Mouse (Mus musculus) hindbrain, embryonic 12.5 days (tissue): ENCODE results near the gene Cpd. TPM values are rescaled to one million over a fixed set of nuclear protein-coding genes. Genes with fewer than 3 reads are reported as not detected.
A peak's percentile ranks its signal among the peaks of the same experiment; 100 is the strongest.

Source experiments
- ATAC-seq: fragments of 200-750 bp; cut with Nextera tagmentation; 2 replicates; pipeline ENCODE4 v1.8.0; 2017; ENCODE audit warnings: moderate TSS enrichment; ENCODE audit not compliant: low FRiP score
- H3K27ac ChIP-seq: fragments of 300-500 bp; sonication (generic); 2 replicates; pipeline ENCODE4 v1.5.1; 2016; ENCODE audit warnings: mild to moderate bottlenecking
- H3K27me3 ChIP-seq: fragments of 300-500 bp; sonication (generic); 2 replicates; pipeline ENCODE4 v1.6.1; 2016; ENCODE audit warnings: mild to moderate bottlenecking
- H3K36me3 ChIP-seq: fragments of 300-500 bp; sonication (generic); 2 replicates; pipeline ENCODE4 v1.6.1; 2016; ENCODE audit warnings: mild to moderate bottlenecking
- H3K4me1 ChIP-seq: fragments of 300-500 bp; sonication (generic); 2 replicates; pipeline ENCODE4 v1.6.1; 2016
- H3K4me2 ChIP-seq: fragments of 300-500 bp; sonication (generic); replicated peaks from 2 replicates; pipeline ENCODE4 v1.6.1; 2016; ENCODE audit warnings: mild to moderate bottlenecking
- H3K4me3 ChIP-seq: fragments of 300-500 bp; sonication (generic); 2 replicates; pipeline ENCODE4 v1.5.1; 2016; ENCODE audit warnings: mild to moderate bottlenecking
- H3K9ac ChIP-seq: fragments of 300-500 bp; sonication (generic); 2 replicates; pipeline ENCODE4 v1.6.1; 2016; ENCODE audit warnings: mild to moderate bottlenecking, moderate library complexity
- H3K9me3 ChIP-seq: fragments of 300-500 bp; sonication (generic); replicated peaks from 2 replicates; pipeline ENCODE4 v1.6.1; 2016; ENCODE audit warnings: mild to moderate bottlenecking
- WGBS: fragments of 180-500 bp; shearing (Covaris S2); methylation state at CpG from one replicate; pipeline ENCODE4 v1.1.7; 2016; 5-methylcytosine and 5-hydroxymethylcytosine counted together
- polyA plus RNA-seq: library from polyadenylated mRNA; unstranded; fragments of >200 nt; fragmentation: Nextera tagmentation; extraction: Ambion mirVana; gene quantifications from 2 replicates; pipeline ENCODE4 v1.2.1, GENCODE M21; 2016

Gene Cpd
- 15.4 and 15.6 TPM in 2 replicates for polyA plus RNA-seq

DNA sequence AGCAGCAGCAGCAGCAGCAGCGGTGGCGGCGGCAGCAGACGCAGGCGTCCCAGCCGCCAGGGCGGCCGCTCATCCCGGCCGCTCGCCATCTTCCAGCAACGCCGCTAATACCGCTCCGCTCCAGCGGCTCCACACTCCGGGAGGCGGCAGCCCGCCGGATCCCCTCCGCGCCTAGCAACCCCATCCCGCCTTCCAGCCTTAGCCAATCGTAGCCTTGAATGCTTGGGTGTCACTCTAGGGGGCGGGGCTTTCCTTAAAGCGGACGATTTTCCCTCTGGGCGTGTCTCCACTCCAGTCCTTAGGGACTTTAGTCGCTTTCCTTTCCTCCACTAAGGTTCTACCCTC is at the start of gene Cpd:
Gene Cpd (minus strand): TSS at position 141 of the 345 bp plus-strand sequence.
- Histone ChIP-seq H3K9ac (peak within 1 kb of the TSS; percentile 93), H3K4me2 (peak within 1 kb of the TSS; percentile 76), H3K27ac (peak within 1 kb of the TSS; percentile 94), H3K4me3 (peak within 1 kb of the TSS; percentile 94), H3K4me1 (peaks cover 33% of the 10 kb centered on the region), H3K36me3 (no peaks in the 10 kb centered on the region), H3K27me3 (no peaks in the 10 kb centered on the region), H3K9me3 (no peaks in the 10 kb centered on the region)
- ATAC-seq: peak; percentile 99
- WGBS: under 1% methylated on average over 29 of the region's 29 CpGs

DNA sequence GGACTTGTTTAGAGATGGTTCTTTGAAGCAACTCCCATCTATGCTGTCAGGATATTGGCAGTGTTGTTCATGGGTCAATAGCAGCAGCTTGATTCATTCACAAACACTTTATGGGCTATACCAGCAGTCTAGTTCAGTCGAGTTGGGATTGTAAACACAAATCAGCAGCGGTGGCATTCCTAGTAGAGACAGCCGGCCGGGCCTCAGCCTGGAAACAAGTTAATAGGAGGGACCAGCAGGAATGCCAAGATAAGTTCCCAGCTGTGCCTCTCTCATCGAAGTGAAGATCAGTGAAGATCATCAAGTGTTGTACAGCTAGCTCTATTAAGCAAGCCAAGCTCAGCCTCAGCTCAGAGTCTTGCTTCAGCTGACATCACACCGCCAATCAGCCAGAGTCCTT is 49.5 kb upstream of the Cpd start:
- no peak overlapping the region for H3K4me2 ChIP-seq
- no peak for ATAC-seq
- no peaks in the 10 kb centered on the region for H3K36me3 ChIP-seq
- H3K4me1 ChIP-seq: no peaks in the 10 kb centered on the region
- 77% methylated on average over 6 of the region's 6 CpGs for WGBS
- no peak overlapping the region for H3K4me3 ChIP-seq
- no peak overlapping the region for H3K27ac ChIP-seq
- H3K9ac ChIP-seq: no peak overlapping the region
- H3K27me3 ChIP-seq: no peaks in the 10 kb centered on the region
- no peaks in the 10 kb centered on the region for H3K9me3 ChIP-seq

DNA sequence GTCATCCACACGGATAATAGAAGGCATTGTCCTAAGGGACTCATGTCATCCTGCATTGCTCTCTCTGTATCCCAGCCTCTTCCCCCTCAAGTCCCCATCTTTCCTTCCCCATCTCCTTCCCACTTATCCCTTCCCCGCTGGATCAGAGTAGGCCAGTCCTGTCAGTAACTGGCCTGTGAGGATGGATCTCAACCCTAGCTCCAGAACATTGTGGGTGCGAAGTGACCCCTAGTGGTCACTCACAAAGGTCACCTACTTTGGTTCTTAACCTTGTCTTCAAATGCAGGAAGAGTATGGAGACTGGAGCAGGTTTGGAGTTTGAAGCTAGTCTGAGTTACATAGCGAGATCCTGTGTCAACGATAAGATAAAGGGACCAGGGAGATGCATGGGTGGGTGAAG is 47.4 kb upstream of the Cpd start:
- H3K9ac ChIP-seq: no peak overlapping the region
- no peaks in the 10 kb centered on the region for H3K9me3 ChIP-seq
- no peak overlapping the region for H3K27ac ChIP-seq
- no peak overlapping the region for H3K4me2 ChIP-seq
- no peak overlapping the region for H3K4me3 ChIP-seq
- H3K4me1 ChIP-seq: no peaks in the 10 kb centered on the region
- no peak for ATAC-seq
- H3K36me3 ChIP-seq: no peaks in the 10 kb centered on the region
- H3K27me3 ChIP-seq: no peaks in the 10 kb centered on the region
- WGBS: 41% methylated on average over 5 of the region's 5 CpGs

DNA sequence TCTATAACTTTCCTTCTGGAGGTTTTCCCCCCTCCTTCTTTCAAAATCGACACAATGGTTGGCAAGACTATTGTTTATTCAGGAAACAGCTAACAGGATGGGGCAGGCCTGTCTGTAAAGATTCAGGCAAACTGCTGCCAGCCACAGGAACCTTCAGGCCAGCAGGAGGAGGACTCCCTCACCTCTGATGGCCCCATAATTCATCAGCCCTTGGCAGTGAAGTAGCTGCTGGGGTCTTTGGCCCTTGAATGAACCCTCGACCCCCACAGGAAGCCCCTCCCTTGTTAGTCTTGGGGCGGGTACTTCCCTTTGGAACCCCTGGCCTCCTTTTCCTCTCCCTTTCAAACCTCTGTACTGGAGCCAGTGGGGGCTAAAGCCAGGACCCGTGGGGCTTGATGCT is 46.8 kb upstream of the Cpd start:
- no peaks in the 10 kb centered on the region for H3K4me1 ChIP-seq
- no peaks in the 10 kb centered on the region for H3K9me3 ChIP-seq
- no peaks in the 10 kb centered on the region for H3K36me3 ChIP-seq
- no peaks in the 10 kb centered on the region for H3K27me3 ChIP-seq
- H3K4me2 ChIP-seq: no peak overlapping the region
- ATAC-seq: no peak
- no peak overlapping the region for H3K9ac ChIP-seq
- WGBS: 28% methylated on average over 4 of the region's 4 CpGs
- no peak overlapping the region for H3K27ac ChIP-seq
- H3K4me3 ChIP-seq: no peak overlapping the region

DNA sequence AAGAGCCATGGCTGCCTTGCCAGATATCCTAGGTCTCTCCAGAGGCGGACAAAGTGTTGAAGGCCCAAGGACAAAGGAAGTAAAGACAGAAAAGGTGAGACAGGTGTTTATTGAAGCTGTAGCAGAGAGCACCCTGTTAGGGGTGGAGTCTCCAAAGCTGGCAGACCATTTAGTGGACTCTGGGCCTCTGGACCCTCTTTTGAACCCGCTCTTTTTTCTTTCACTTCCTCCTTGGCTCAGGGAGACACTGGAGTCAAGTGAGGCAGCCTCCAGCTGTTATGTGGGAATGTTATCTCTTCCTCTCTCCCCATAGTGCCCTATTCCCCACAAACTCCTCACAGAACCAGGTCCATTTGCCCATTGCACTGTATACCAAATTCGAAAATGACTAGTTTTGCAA is 46.2 kb upstream of the Cpd start:
- H3K27ac ChIP-seq: no peak overlapping the region
- WGBS: 88% methylated on average over 3 of the region's 3 CpGs
- no peak overlapping the region for H3K4me3 ChIP-seq
- no peak overlapping the region for H3K9ac ChIP-seq
- no peaks in the 10 kb centered on the region for H3K27me3 ChIP-seq
- ATAC-seq: no peak
- H3K9me3 ChIP-seq: no peaks in the 10 kb centered on the region
- H3K4me2 ChIP-seq: no peak overlapping the region
- no peaks in the 10 kb centered on the region for H3K36me3 ChIP-seq
- H3K4me1 ChIP-seq: no peaks in the 10 kb centered on the region

DNA sequence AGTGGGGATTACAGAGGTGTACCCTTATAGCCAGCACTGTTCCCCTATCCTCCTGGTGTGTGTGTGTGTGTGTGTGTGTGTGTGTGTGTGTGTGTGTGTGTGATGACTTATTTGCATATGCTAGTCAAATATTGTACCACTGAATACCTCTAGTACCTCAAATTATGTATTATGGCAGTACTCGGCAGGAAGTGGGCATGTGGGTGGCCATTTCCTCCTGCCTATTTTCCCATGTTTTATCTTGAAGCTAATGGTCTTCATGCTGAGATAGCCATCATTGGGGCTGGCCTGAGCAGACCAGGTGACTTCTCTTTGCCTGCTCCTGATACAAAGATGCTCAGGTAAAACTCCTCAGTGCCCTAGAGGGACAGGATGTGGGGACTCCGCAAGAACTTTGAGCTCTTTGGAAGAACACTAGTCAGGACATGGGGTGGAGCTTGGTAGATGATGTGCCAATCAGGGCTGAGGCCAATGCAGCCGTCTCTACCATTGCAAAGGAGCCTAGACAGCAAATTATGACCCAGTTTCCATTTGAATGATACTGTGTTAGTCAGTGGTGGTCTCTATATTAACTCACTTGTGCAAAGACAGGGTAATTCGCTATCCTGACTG is 45.0 kb upstream of the Cpd start:
- no peaks in the 10 kb centered on the region for H3K36me3 ChIP-seq
- no peak overlapping the region for H3K9ac ChIP-seq
- no peaks in the 10 kb centered on the region for H3K4me1 ChIP-seq
- 84% methylated on average over 4 of the region's 4 CpGs for WGBS
- H3K27ac ChIP-seq: no peak overlapping the region
- H3K9me3 ChIP-seq: no peaks in the 10 kb centered on the region
- H3K4me3 ChIP-seq: no peak overlapping the region
- H3K27me3 ChIP-seq: no peaks in the 10 kb centered on the region
- no peak for ATAC-seq
- H3K4me2 ChIP-seq: no peak overlapping the region

DNA sequence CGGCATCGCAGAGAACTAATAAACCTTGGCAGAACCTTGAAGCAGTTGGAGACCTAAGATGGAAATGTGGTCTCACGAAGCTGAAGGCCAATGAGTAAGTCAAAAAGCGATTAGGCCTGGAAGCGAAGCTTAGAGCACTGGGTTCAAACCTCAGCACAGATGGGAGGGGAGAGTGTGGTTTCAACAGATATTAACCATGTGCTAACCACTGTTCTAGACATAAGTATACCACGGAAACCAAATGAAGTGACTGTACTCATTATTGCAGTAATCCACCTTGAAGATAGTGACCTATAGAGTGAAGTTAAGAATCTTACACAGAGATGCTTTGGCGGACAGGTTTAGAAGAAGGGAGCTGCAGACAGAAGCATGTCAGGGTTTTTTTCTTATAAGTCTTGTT is 44.4 kb upstream of the Cpd start:
- Histone ChIP-seq H3K4me1 (no peaks in the 10 kb centered on the region), H3K27me3 (no peaks in the 10 kb centered on the region), H3K9me3 (no peaks in the 10 kb centered on the region), H3K27ac (no peak overlapping the region), H3K36me3 (no peaks in the 10 kb centered on the region), H3K4me3 (no peak overlapping the region), H3K4me2 (no peak overlapping the region), H3K9ac (no peak overlapping the region)
- ATAC-seq: no peak
- WGBS: 96% methylated on average over 7 of the region's 7 CpGs

DNA sequence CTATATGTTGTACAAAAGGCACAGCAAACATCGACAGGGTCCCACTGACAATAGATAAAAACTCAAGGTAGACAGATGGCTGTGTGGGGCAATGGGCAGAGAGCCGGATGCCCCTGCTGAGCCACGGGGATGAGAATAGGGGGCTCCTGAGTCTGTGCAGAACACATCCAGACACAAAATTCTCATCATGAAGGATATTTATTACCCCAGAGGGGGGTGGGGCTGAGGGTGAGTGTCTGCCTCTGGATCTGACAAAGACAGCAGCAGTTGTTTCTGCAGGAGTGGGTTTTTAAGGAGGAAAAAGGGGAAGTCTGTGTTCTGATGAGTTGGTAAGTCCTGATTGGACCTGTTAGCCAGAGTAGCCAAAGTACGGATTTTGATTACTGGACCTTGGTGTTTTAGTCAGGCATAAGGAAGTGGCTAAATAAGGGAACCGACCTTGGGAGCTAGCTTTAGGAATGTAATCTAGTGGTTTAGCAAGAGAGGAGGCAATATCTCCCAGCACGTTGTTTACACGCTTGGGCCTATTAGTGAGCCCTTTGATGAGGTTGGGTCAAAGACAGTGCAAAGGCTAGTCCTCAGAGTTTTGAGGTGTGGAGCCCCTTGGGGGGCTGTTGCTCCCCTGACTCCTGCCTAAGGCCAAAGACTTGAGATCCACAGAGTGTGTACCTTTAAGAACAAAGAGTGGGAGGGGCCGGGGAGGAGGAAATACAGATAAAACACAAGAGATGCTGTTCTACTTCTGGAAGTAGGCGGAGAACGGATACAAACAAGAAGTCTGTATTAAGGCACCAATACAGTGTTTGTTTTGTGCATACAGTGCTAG is 42.7 kb upstream of the Cpd start:
- no peaks in the 10 kb centered on the region for H3K36me3 ChIP-seq
- no peak overlapping the region for H3K4me2 ChIP-seq
- H3K4me3 ChIP-seq: no peak overlapping the region
- WGBS: 73% methylated on average over 10 of the region's 10 CpGs
- no peaks in the 10 kb centered on the region for H3K27me3 ChIP-seq
- H3K9me3 ChIP-seq: no peaks in the 10 kb centered on the region
- H3K4me1 ChIP-seq: no peaks in the 10 kb centered on the region
- ATAC-seq: no peak
- no peak overlapping the region for H3K27ac ChIP-seq
- no peak overlapping the region for H3K9ac ChIP-seq

DNA sequence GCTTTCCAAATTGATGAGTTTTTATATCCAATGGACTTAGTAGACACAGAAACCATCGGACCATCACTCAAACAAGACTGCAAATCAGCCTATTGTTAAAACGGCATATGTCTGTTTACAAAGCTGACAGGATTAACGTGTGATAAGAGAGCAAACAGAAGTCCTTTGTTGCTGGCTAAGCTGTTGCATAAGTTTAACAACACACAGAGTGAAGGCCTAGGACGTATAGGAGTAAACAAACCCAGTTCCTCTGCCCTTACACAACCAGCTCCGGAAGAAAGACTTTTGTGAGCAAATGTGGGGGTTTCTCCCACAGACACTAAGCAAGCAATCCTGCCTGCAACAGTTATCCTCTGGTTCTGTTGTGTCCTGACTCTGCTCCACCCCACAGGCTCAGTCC is 37.6 kb upstream of the Cpd start:
- Histone ChIP-seq H3K4me1 (no peaks in the 10 kb centered on the region), H3K27me3 (no peaks in the 10 kb centered on the region), H3K9ac (no peak overlapping the region), H3K4me2 (no peak overlapping the region), H3K9me3 (no peaks in the 10 kb centered on the region), H3K27ac (no peak overlapping the region), H3K4me3 (no peak overlapping the region), H3K36me3 (no peaks in the 10 kb centered on the region)
- no peak for ATAC-seq
- 48% methylated on average over 5 of the region's 5 CpGs for WGBS

DNA sequence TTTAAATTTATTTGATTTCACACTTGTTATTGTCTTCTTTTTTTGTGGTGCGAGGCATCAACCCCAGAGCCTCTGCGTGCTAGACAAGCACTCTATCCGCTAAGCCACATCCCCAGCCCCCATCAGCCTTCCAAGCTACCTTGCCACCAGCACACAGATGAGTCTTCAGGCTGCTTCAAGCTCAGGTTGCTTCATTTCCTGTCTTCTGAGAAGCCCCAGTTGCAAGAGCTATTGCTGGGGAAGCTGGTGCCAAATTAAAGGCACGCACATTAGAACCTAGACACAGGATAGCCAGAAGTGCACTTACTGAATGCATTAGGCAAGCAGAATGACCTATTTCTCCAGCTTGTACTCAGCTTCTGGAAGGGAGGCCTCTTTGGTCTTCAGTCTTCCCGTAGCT is 33.0 kb upstream of the Cpd start:
- Histone ChIP-seq H3K4me3 (no peak overlapping the region), H3K4me2 (no peak overlapping the region), H3K27ac (no peak overlapping the region), H3K9me3 (no peaks in the 10 kb centered on the region), H3K4me1 (no peaks in the 10 kb centered on the region), H3K36me3 (no peaks in the 10 kb centered on the region), H3K27me3 (no peaks in the 10 kb centered on the region), H3K9ac (no peak overlapping the region)
- WGBS: 90% methylated on average over 5 of the region's 5 CpGs
- no peak for ATAC-seq

DNA sequence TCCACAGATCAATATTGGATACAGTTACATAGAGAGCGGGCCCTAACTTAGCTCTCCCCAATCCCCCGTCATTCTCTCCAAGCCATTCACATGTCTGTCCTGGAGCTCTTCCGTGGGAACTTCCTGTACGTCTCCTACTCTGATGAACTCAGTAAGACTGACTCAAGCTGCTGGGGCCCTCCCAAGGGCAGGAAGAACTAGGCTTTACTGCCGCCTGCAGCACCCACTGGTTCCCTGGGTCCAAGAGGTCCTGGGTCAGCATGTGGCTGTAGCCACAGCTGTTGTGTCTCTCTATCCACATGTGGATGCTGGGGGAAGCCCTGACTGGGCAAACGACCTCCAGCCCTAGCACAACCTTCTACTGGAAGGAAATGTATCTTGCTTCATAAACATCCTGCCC is 27.9 kb upstream of the Cpd start:
- no peak for ATAC-seq
- Histone ChIP-seq H3K27me3 (no peaks in the 10 kb centered on the region), H3K4me3 (no peak overlapping the region), H3K9ac (no peak overlapping the region), H3K4me1 (no peaks in the 10 kb centered on the region), H3K9me3 (no peaks in the 10 kb centered on the region), H3K27ac (no peak overlapping the region), H3K36me3 (no peaks in the 10 kb centered on the region), H3K4me2 (no peak overlapping the region)
- 76% methylated on average over 6 of the region's 6 CpGs for WGBS

DNA sequence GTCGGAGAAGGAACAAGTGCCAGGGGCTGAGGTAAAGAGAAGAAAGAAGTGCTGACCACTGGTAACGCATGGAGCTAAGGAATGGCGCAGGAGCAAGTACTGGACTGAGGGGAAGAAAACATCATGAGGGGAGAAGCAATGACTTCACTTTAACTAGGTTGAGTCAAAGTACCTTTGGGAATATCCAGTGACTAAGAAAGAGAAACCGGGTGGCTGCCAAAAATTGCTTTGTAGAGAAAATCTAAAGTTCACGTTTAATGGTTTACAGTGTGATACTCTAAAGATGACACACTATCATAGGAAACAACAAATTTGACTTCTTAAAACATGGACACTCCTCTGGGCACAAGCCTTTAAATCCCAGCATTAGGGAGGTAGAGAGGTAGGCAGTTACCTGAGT is 27.0 kb upstream of the Cpd start:
- Histone ChIP-seq H3K27ac (no peak overlapping the region), H3K4me1 (no peaks in the 10 kb centered on the region), H3K9me3 (no peaks in the 10 kb centered on the region), H3K9ac (no peak overlapping the region), H3K4me3 (no peak overlapping the region), H3K4me2 (no peak overlapping the region), H3K27me3 (no peaks in the 10 kb centered on the region), H3K36me3 (no peaks in the 10 kb centered on the region)
- WGBS: 89% methylated on average over 5 of the region's 5 CpGs
- ATAC-seq: no peak
